Mouse (Mus musculus) layer of hippocampus, adult 11-12 months (tissue): ENCODE results near the gene Prpf38a.
A peak's percentile ranks its signal among the peaks of the same experiment; 100 is the strongest.

Experiments
- DNase-seq: peaks from one replicate; pipeline ENCODE4 v3.0.0; 2022; ENCODE audit warnings: low spot score

The Prpf38a gene

GRCm38 (mm10) chr4:108578840-108579742 is at the start of gene Prpf38a, which contains the start of gene Orc1:
Gene Prpf38a (minus strand): TSS chr4:108579336.
Gene Orc1 (plus strand): TSS chr4:108579423.
- peak; percentile 97 for DNase-seq

- no peak for DNase-seq
These were observed 47.9 kb upstream of the Prpf38a start for GRCm38 (mm10) chr4:108627066-108627465.

GRCm38 (mm10) chr4:108621504-108621903 is 42.4 kb upstream of the Prpf38a start:
- DNase-seq: no peak

GRCm38 (mm10) chr4:108620536-108620935 is 41.4 kb upstream of the Prpf38a start:
- no peak for DNase-seq

GRCm38 (mm10) chr4:108619587-108620341 is 40.6 kb upstream of the Prpf38a start, which contains the start of gene Cc2d1b:
Gene Cc2d1b (plus strand): TSS chr4:108619940.
- peak; percentile 89 for DNase-seq

- peak; percentile 46 for DNase-seq
These were observed 40.0 kb upstream of the Prpf38a start for GRCm38 (mm10) chr4:108619165-108619564.

- DNase-seq: no peak
These were observed 39.5 kb upstream of the Prpf38a start for GRCm38 (mm10) chr4:108618586-108618985.

- DNase-seq: no peak
These were observed 31.8 kb upstream of the Prpf38a start for GRCm38 (mm10) chr4:108610935-108611334.

- DNase-seq: no peak
These were observed 29.5 kb upstream of the Prpf38a start for GRCm38 (mm10) chr4:108608651-108609050.

- no peak for DNase-seq
These were observed 22.7 kb upstream of the Prpf38a start for GRCm38 (mm10) chr4:108601870-108602269.

- DNase-seq: no peak
These were observed 19.2 kb upstream of the Prpf38a start for GRCm38 (mm10) chr4:108598306-108598705.

- no peak for DNase-seq
These were observed 16.6 kb upstream of the Prpf38a start for GRCm38 (mm10) chr4:108595785-108596184.

GRCm38 (mm10) chr4:108593376-108593775 is 14.2 kb upstream of the Prpf38a start:
- peak; percentile 32 for DNase-seq

- DNase-seq: no peak
These were observed 741 bp upstream of the Prpf38a start for GRCm38 (mm10) chr4:108579743-108580411.

- no peak for DNase-seq
These were observed 6.5 kb downstream of the Prpf38a start for GRCm38 (mm10) chr4:108572644-108573043.

- no peak for DNase-seq
These were observed 14.1 kb downstream of the Prpf38a start for GRCm38 (mm10) chr4:108565026-108565425.

- DNase-seq: no peak
These were observed 39.4 kb downstream of the Prpf38a start for GRCm38 (mm10) chr4:108539701-108540100.
